Mouse (Mus musculus): ENCODE results near the gene Nme1.
"Not testable (repeated sequence)": the region's sequence is repeated elsewhere in the genome, so short reads cannot be mapped to it uniquely, and the experiment has no call there.

Nme1 gene

GRCm38 (mm10) chr11:93963013-93963412 lies 5.3 kb downstream of the Nme1 start:
- DNase-seq = no peak

GRCm38 (mm10) chr11:93961482-93961881 lies 6.8 kb downstream of the Nme1 start:
- DNase-seq = no peak

DNA sequence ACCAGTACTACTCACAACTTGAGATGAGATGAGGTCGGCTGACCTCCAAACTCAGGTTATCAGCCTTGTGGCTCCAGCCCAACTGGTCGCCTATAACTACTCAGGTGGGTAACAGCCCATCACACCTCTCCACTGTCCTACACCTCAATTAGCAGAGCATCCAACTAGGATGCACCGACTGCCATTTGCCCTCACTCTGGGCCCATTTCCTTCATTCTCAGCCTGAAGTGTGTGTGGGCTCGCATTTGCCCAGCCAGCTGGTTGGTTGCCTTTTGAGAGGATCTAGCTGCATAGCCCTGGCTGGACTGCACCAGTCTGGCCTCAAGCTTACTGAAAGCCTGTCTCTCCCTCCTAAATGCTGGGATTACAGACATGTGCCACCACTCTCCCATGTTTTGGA lies 10.6 kb downstream of the Nme1 start:
- no peak for DNase-seq

DNA sequence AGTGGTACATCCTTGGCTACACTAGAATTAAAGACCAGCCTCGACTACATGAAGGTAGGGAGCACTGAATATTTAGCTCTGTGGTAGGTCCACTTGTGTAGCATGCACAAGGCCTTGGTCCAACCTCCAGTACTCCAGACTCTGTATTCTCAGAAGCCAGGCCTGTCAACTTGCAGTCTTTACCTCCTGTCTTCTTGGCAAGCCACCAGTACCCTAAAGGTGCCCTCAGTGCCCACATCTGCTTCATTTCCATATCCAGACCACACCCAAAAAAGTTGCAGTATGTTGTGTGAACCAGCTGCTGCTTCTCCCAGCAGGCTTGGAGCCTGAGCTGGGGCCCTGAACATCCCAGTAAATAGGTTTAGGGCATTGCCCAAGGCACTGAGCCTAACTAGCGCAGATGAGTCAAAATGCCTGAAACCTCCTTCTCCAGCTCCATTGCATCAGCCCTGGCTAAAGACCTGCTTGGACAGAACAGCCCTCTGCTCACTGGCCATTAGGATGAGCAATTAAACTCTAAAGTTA lies 11.2 kb downstream of the Nme1 start:
- no peak for DNase-seq

GRCm38 (mm10) chr11:93956159-93956558 lies 12.2 kb downstream of the Nme1 start, which contains the start of gene Nme2:
Nme2 (minus strand) TSS chr11:93956259.
- DNase-seq = no peak

DNA sequence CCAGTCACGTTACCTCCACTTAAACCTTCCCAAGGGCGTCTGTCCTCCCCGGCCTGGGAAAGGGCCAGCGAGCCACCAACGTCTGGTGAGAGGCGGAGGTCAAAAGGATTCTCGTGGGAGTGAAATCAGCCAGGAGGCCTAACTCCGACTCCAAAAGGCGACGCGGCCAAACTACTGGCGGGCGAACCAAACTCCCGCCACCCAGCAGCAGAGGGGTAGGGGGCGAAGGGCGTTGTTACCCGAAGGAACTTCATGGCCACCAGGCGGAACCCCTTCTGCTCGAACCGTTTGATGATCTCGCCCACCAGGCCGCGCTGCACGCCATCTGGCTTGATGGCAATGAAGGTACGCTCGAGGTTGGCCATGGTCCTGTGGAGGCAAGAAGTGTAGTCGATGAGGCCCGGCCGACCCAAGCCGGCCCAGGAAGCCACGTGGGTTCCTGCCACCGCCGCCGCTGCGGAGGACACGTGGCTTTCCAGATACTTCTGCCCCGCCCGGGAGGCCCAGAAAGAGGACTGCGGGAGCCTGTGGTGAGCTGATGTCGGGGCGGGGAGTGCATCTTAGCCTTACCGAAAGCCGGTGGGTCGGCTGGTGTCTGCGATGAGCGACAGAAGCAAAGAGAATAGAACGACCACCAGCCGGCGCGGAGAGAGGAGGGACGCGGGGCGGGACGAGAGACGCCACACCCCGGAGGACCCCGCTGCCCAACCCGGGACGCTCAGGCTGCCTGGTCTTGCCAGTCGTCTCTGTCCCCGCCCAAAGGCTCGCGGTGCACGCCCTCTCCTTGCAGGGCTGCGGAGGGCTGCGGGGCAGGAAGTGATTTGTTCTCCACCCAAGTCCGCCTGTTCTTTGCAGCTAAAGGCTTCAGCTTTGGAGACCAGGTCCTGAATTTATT lies 12.8 kb downstream of the Nme1 start:
- peak; percentile 91 for DNase-seq

GRCm38 (mm10) chr11:93954738-93955255 lies 13.5 kb downstream of the Nme1 start:
- no peak for DNase-seq

DNA sequence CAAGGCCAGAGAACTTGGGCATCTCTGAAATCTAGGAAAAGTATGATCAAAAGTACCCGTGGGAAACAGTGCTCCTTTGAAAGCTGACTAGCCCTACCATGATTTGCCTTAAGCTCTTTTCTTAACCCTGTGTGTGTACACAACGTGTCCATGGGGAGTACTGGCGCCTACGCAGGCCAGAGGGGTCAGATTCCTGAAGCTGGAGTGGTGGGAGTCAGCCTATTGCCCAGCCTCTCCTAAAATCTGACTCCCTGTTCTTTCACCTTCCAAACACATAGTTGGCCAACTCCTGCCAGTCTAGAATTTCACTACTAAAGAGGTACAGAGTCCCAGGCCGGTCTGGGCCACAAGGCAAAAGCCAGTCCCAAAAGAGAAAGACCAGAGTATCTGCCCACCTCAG lies 15.9 kb downstream of the Nme1 start:
- DNase-seq = no peak

DNA sequence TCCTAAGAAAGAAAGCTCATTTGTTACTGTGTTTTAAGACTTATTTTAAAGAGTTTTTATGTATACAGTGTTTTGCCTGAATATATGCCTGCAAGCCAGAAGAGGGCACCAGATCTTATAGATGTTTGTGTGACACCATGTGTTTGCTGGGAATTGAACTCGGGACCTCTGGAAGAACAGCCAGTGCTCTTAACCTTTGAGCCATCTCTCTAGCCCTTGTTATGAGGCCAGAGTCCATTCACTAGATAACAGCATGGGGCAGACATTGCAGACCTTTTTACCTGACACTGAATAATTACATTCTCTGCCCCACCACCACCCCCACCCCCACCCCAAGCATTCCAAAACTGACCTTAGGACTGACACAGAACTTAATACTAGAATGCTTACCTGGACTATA lies 18.3 kb downstream of the Nme1 start:
- DNase-seq = no peak

- no peak for DNase-seq
These were observed 19.3 kb downstream of the Nme1 start for GRCm38 (mm10) chr11:93948887-93949567.

DNA sequence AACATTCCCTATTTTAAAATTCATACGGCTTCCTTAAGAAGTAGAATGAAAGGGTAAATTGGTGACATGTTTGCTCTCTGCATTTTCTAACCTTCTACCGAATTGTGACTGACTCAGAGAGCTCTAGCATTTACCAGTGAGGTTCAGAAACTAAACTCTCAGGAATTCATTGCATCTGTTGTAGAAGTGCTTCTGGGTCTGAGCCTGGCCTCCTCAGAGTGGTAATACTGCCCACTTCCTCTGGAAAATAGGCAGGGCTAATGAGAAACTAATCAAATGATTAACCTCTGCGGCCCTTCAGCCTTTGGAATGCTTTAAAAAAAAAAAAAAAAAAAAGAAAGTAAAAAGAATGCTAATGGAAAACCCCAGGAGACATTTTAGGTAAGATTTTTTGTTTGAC lies 23.3 kb downstream of the Nme1 start:
- DNase-seq = no peak

DNA sequence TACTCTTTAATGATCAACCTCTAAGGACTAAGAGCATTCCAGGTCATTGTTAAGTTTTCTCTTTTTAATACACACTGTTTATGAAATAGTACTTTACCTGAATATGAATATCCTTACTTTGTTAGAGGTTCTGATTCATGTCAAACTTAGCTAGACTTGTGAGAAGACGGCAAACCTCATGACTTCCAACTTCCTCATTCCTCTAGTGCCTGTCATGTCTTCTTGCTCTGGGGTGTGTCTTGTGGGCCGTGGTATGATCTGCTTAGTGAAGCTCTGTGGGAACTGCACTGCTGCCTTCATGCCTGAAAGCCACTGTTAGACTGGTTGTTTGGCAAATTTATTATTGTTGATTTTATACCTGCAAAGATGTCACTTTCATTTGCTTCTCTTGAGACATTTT lies 27.4 kb downstream of the Nme1 start:
- no peak for DNase-seq

- no peak for DNase-seq
These were observed 39.2 kb downstream of the Nme1 start for GRCm38 (mm10) chr11:93929106-93929505.

GRCm38 (mm10) chr11:93915019-93915418 lies 53.3 kb downstream of the Nme1 start:
- DNase-seq = not testable (repeated sequence)

DNA sequence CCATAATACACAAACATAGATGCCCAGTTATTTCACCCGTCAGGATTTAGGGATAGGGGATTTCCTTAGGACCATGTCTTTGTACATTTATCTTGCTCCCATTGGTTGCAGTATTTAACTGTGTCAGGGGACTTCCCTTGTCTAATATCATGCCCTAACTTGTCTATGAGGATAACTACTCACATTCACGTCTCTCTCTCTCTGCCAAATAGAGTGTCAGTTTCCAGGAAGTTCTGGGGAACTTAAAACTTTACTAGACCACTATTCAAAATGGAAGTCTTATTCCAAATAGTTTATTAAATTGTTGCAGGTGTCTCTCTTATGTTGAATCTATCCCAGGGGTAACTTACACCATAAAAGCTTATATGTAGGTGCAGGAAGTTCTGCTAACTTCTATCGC lies 56.7 kb downstream of the Nme1 start:
- DNase-seq = no peak

DNA sequence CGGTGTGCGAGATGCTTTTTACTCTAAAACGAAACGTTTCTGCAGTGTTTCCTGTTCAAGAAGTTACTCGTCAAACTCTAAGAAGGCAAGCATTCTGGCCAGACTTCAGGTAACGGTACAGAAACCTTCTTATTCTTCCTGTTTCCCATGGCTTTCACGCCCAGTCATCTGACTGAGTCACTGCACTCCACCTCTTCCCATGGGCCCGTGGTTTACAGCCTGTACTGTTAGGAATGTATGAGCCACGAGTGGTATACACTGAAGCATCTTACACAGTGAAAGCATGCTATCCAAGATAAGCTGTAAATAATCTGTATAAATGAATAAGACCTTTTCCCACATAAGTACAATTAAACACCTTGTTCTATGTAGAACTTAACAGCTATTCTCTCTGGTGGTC lies 59.5 kb downstream of the Nme1 start:
- no peak for DNase-seq

- DNase-seq = no peak
These were observed 60.5 kb downstream of the Nme1 start for GRCm38 (mm10) chr11:93907839-93908238.
